Mouse (Mus musculus): ENCODE measurements at regions not wholly inside any gene's neighbourhood (a gene's known extent, or its start where the extent isn't known, plus 50 kb on each side); places are given as distances from the start of the nearest gene placed in this dataset.

GRCm38 (mm10) chr4:80442711-80443110, 391.2 kb upstream of the Tyrp1 start:
- TF ChIP-seq POLR2A (IDR thresholded peaks at IDR 0.05; ENCODE audit: insufficient read depth, low read length) (no peak), EP300 (IDR thresholded peaks at IDR 0.05; ENCODE audit: insufficient read depth, low read depth, low read length) (no peak), CTCF (IDR thresholded peaks at IDR 0.05; ENCODE audit: low read depth, low read length) (no peak)
- H3K36me3 ChIP-seq (ENCODE audit: control insufficient read depth, insufficient read depth, low read length, poor library complexity, severe bottlenecking), result no peaks in the 10 kb centered on the region
- H3K27ac ChIP-seq (ENCODE audit: insufficient read depth, low read length), result no peak overlapping the region
- H3K9ac ChIP-seq (ENCODE audit: low read depth, poor library complexity, severe bottlenecking), result no peak overlapping the region
- no peaks in the 10 kb centered on the region for H3K9me3 ChIP-seq (replicated peaks; ENCODE audit: control insufficient read depth, insufficient read depth, low read length, poor library complexity, severe bottlenecking)
- H3K27me3 ChIP-seq (ENCODE audit: control insufficient read depth, insufficient read depth, low read length, poor library complexity, severe bottlenecking), result no peaks in the 10 kb centered on the region
- no peak overlapping the region for H3K4me3 ChIP-seq (ENCODE audit: low read depth, low read length)
- no peaks in the 10 kb centered on the region for H3K4me1 ChIP-seq (ENCODE audit: control insufficient read depth, insufficient read depth, low read length)

GRCm38 (mm10) chr4:80463615-80464014, 370.3 kb upstream of the Tyrp1 start:
- no peak overlapping the region for H3K4me3 ChIP-seq (ENCODE audit: low read depth, low read length)
- H3K27ac ChIP-seq (ENCODE audit: insufficient read depth, low read length), result no peak overlapping the region
- no peaks in the 10 kb centered on the region for H3K36me3 ChIP-seq (ENCODE audit: control insufficient read depth, insufficient read depth, low read length, poor library complexity, severe bottlenecking)
- H3K4me1 ChIP-seq (ENCODE audit: control insufficient read depth, insufficient read depth, low read length), result no peaks in the 10 kb centered on the region
- no peaks in the 10 kb centered on the region for H3K27me3 ChIP-seq (ENCODE audit: control insufficient read depth, insufficient read depth, low read length, poor library complexity, severe bottlenecking)
- no peak overlapping the region for H3K9ac ChIP-seq (ENCODE audit: low read depth, poor library complexity, severe bottlenecking)
- H3K9me3 ChIP-seq (replicated peaks; ENCODE audit: control insufficient read depth, insufficient read depth, low read length, poor library complexity, severe bottlenecking), result no peaks in the 10 kb centered on the region
- no peak for TF ChIP-seq POLR2A (IDR thresholded peaks at IDR 0.05; ENCODE audit: insufficient read depth, low read length)
- TF ChIP-seq CTCF (IDR thresholded peaks at IDR 0.05; ENCODE audit: low read depth, low read length), result peak; percentile 37

- Histone ChIP-seq H3K4me1 (ENCODE audit: control insufficient read depth, insufficient read depth, low read length) (no peaks in the 10 kb centered on the region), H3K27ac (ENCODE audit: insufficient read depth, low read length) (no peak overlapping the region), H3K4me3 (ENCODE audit: low read depth, low read length) (no peak overlapping the region), H3K9me3 (replicated peaks; ENCODE audit: control insufficient read depth, insufficient read depth, low read length, poor library complexity, severe bottlenecking) (no peaks in the 10 kb centered on the region), H3K9ac (ENCODE audit: low read depth, poor library complexity, severe bottlenecking) (no peak overlapping the region), H3K27me3 (ENCODE audit: control insufficient read depth, insufficient read depth, low read length, poor library complexity, severe bottlenecking) (no peaks in the 10 kb centered on the region), H3K36me3 (ENCODE audit: control insufficient read depth, insufficient read depth, low read length, poor library complexity, severe bottlenecking) (no peaks in the 10 kb centered on the region)
- TF ChIP-seq EP300 (IDR thresholded peaks at IDR 0.05; ENCODE audit: insufficient read depth, low read depth, low read length), result no peak
- TF ChIP-seq POLR2A (IDR thresholded peaks at IDR 0.05; ENCODE audit: insufficient read depth, low read length), result no peak
- TF ChIP-seq CTCF (IDR thresholded peaks at IDR 0.05; ENCODE audit: low read depth, low read length), result no peak
Observed at GRCm38 (mm10) chr4:80475736-80476478, 358.0 kb upstream of the Tyrp1 start.

GRCm38 (mm10) chr4:80515087-80515486, 318.8 kb upstream of the Tyrp1 start:
- no peak overlapping the region for H3K27ac ChIP-seq (ENCODE audit: insufficient read depth, low read length)
- H3K9ac ChIP-seq (ENCODE audit: low read depth, poor library complexity, severe bottlenecking), result no peak overlapping the region
- H3K27me3 ChIP-seq (ENCODE audit: control insufficient read depth, insufficient read depth, low read length, poor library complexity, severe bottlenecking), result no peaks in the 10 kb centered on the region
- H3K4me3 ChIP-seq (ENCODE audit: low read depth, low read length), result no peak overlapping the region
- H3K4me1 ChIP-seq (ENCODE audit: control insufficient read depth, insufficient read depth, low read length), result no peaks in the 10 kb centered on the region
- TF ChIP-seq EP300 (IDR thresholded peaks at IDR 0.05; ENCODE audit: insufficient read depth, low read depth, low read length), result no peak
- TF ChIP-seq POLR2A (IDR thresholded peaks at IDR 0.05; ENCODE audit: insufficient read depth, low read length), result no peak
- no peak for TF ChIP-seq CTCF (IDR thresholded peaks at IDR 0.05; ENCODE audit: low read depth, low read length)
- H3K36me3 ChIP-seq (ENCODE audit: control insufficient read depth, insufficient read depth, low read length, poor library complexity, severe bottlenecking), result no peaks in the 10 kb centered on the region
- no peaks in the 10 kb centered on the region for H3K9me3 ChIP-seq (replicated peaks; ENCODE audit: control insufficient read depth, insufficient read depth, low read length, poor library complexity, severe bottlenecking)

- Histone ChIP-seq H3K27me3 (ENCODE audit: control insufficient read depth, insufficient read depth, low read length, poor library complexity, severe bottlenecking) (no peaks in the 10 kb centered on the region), H3K9me3 (replicated peaks; ENCODE audit: control insufficient read depth, insufficient read depth, low read length, poor library complexity, severe bottlenecking) (no peaks in the 10 kb centered on the region), H3K36me3 (ENCODE audit: control insufficient read depth, insufficient read depth, low read length, poor library complexity, severe bottlenecking) (no peaks in the 10 kb centered on the region), H3K4me1 (ENCODE audit: control insufficient read depth, insufficient read depth, low read length) (no peaks in the 10 kb centered on the region), H3K9ac (ENCODE audit: low read depth, poor library complexity, severe bottlenecking) (no peak overlapping the region), H3K27ac (ENCODE audit: insufficient read depth, low read length) (no peak overlapping the region), H3K4me3 (ENCODE audit: low read depth, low read length) (no peak overlapping the region)
- TF ChIP-seq POLR2A (IDR thresholded peaks at IDR 0.05; ENCODE audit: insufficient read depth, low read length), result no peak
- TF ChIP-seq CTCF (IDR thresholded peaks at IDR 0.05; ENCODE audit: low read depth, low read length), result no peak
- TF ChIP-seq EP300 (IDR thresholded peaks at IDR 0.05; ENCODE audit: insufficient read depth, low read depth, low read length), result no peak
Observed at GRCm38 (mm10) chr4:80517476-80518285, 316.2 kb upstream of the Tyrp1 start.

- no peak for TF ChIP-seq EP300 (IDR thresholded peaks at IDR 0.05; ENCODE audit: insufficient read depth, low read depth, low read length)
- H3K27ac ChIP-seq (ENCODE audit: insufficient read depth, low read length), result no peak overlapping the region
- H3K9me3 ChIP-seq (replicated peaks; ENCODE audit: control insufficient read depth, insufficient read depth, low read length, poor library complexity, severe bottlenecking), result no peaks in the 10 kb centered on the region
- no peaks in the 10 kb centered on the region for H3K27me3 ChIP-seq (ENCODE audit: control insufficient read depth, insufficient read depth, low read length, poor library complexity, severe bottlenecking)
- H3K4me3 ChIP-seq (ENCODE audit: low read depth, low read length), result no peak overlapping the region
- no peaks in the 10 kb centered on the region for H3K36me3 ChIP-seq (ENCODE audit: control insufficient read depth, insufficient read depth, low read length, poor library complexity, severe bottlenecking)
- no peak overlapping the region for H3K9ac ChIP-seq (ENCODE audit: low read depth, poor library complexity, severe bottlenecking)
- H3K4me1 ChIP-seq (ENCODE audit: control insufficient read depth, insufficient read depth, low read length), result no peaks in the 10 kb centered on the region
Observed at GRCm38 (mm10) chr4:80518589-80518988, 315.3 kb upstream of the Tyrp1 start.
